Mouse (Mus musculus) olfactory bulb, adult 2 months (tissue): ENCODE measurements around the gene Bbs12.

ENCODE experiments used
- CTCF ChIP-seq: fragments of 200-500 bp; IDR thresholded peaks from 2 replicates; pipeline ENCODE4 v1.5.1; 2012; ENCODE audit warnings: low read depth, mild to moderate bottlenecking, low read length, moderate library complexity; ENCODE audit not compliant: insufficient read depth
- POLR2A ChIP-seq: fragments of 200-500 bp; IDR thresholded peaks from 2 replicates; pipeline ENCODE4 v1.6.1; 2012; ENCODE audit warnings: mild to moderate bottlenecking, low read depth, low read length, moderate library complexity; ENCODE audit not compliant: insufficient read depth

GRCm38 (mm10) chr3:37348221-37349165 lies 36.1 kb downstream of the Bbs12 start, which contains the start of gene Fgf2:
- TF ChIP-seq CTCF (no peak), POLR2A (no peak)
